Mouse (Mus musculus) small intestine, adult 2 months (tissue): ENCODE results near the gene Cend1.

Experiments
- CTCF ChIP-seq: fragments of 200-500 bp; IDR thresholded peaks from 2 replicates; pipeline ENCODE4 v1.5.1; 2012; ENCODE audit warnings: low read depth, mild to moderate bottlenecking, control low read depth, inconsistent platforms, low read length, moderate library complexity, mixed read lengths; ENCODE audit not compliant: insufficient replicate concordance, insufficient read length; ENCODE audit errors: extremely low read depth
- POLR2A ChIP-seq: fragments of 200-500 bp; IDR thresholded peaks from 2 replicates; pipeline ENCODE4 v1.6.1; 2012; ENCODE audit warnings: low read depth, mild to moderate bottlenecking, control low read depth, inconsistent platforms, low read length, moderate library complexity

- TF ChIP-seq CTCF (no peak), POLR2A (no peak)
Measured at GRCm38 (mm10) chr7:141469901-141470636, 40.8 kb upstream of the Cend1 start.
